Comparison of ENCODE assay signal across 25 mouse cellular contexts in the genomic region with DNA sequence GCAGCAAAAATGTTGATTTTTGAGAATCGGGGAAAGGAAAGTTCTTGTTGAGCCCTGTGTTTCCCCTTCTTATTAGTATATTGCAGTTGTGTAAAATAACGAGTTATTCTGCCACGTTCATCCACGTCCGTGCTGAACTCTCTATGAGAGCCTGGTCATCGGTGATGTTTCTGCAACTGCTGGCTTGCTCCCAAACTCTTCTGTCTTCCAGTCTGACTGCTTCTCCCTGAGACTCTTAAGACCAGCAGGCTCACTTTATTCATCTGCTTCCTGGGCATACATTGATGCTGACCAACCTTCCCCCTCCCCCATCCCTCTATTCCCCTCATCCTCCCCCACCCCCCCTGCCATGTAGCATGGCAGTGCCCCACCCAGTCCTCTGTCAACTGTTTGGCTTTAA.
DNase-seq lines count a peak whose midpoint lies in the region; ATAC-seq and TF ChIP-seq lines count a peak whose summit lies in the region.
"Had no signal": no experiment of that assay in that cellular context is flagged by ENCODE, and none has a peak within 500 bp of the region (broad histone marks: within the 10 kb centered on the region; RNA-seq: fewer than 3 reads in every experiment).

No protein-coding gene starts in this region.

- no peaks in the 10 kb centered on the region for H3K27me3 ChIP-seq in intestine, embryonic 14.5 days (replicated peaks; ENCODE audit: control insufficient read depth, insufficient read depth, low read length)
- H3K27me3 ChIP-seq in intestine, embryonic 15.5 days (replicated peaks) = no peaks in the 10 kb centered on the region
- H3K27me3 ChIP-seq in lung, postnatal 0 days (replicated peaks; ENCODE audit: insufficient read depth, low read length) = no peaks in the 10 kb centered on the region
- H3K27me3 ChIP-seq: embryonic facial prominence, embryonic 13.5 days; embryonic facial prominence, embryonic 15.5 days; Patski had no signal

- no peak for TF ChIP-seq EP300 in lung, postnatal 0 days (IDR thresholded peaks at IDR 0.05)

- no peak overlapping the region for H3K4me2 ChIP-seq in intestine, embryonic 14.5 days (ENCODE audit: low read length)
- H3K4me2 ChIP-seq in intestine, embryonic 15.5 days (replicated peaks) = no peak overlapping the region
- H3K4me2 ChIP-seq in lung, postnatal 0 days (replicated peaks; ENCODE audit: low read depth, low read length) = no peak overlapping the region
- H3K4me2 ChIP-seq: embryonic facial prominence, embryonic 13.5 days; embryonic facial prominence, embryonic 15.5 days; forebrain, embryonic 12.5 days had no signal

- TF ChIP-seq POLR2A in lung, adult 2 months (IDR thresholded peaks at IDR 0.05; ENCODE audit: borderline replicate concordance, extremely low read depth, low read depth, low read length) = no peak

- no peak overlapping the region for H3K4me3 ChIP-seq in intestine, embryonic 14.5 days (ENCODE audit: low read depth, low read length)
- no peak overlapping the region for H3K4me3 ChIP-seq in intestine, embryonic 15.5 days (replicated peaks)
- H3K4me3 ChIP-seq in lung, postnatal 0 days (ENCODE audit: low read depth, low read length) = no peak overlapping the region
- no peak overlapping the region for H3K4me3 ChIP-seq in lung, adult 2 months (replicated peaks; ENCODE audit: extremely low read depth, low read depth, low read length)
- H3K4me3 ChIP-seq: embryonic facial prominence, embryonic 13.5 days; embryonic facial prominence, embryonic 15.5 days; erythroblast, embryonic 14.5 days; forebrain, embryonic 10.5 days; forebrain, embryonic 12.5 days had no signal

- no peak for ATAC-seq in intestine, embryonic 14.5 days (replicated peaks; ENCODE audit: low FRiP score, low TSS enrichment, low read depth)
- ATAC-seq in intestine, embryonic 15.5 days = no peak
- ATAC-seq in lung, postnatal 0 days = no peak
- ATAC-seq: activated CD4-positive, CD25-positive, alpha-beta regulatory T cell, adult 4 months; forebrain, embryonic 14.5 days; forebrain, embryonic 16.5 days; Patski had no signal

- H3K9ac ChIP-seq in intestine, embryonic 14.5 days (ENCODE audit: low read length) = no peak overlapping the region
- no peak overlapping the region for H3K9ac ChIP-seq in intestine, embryonic 15.5 days
- H3K9ac ChIP-seq in lung, postnatal 0 days (replicated peaks; ENCODE audit: low read depth) = no peak overlapping the region
- H3K9ac ChIP-seq: embryonic facial prominence, embryonic 13.5 days; embryonic facial prominence, embryonic 15.5 days; forebrain, embryonic 12.5 days had no signal

- H3K27ac ChIP-seq in intestine, embryonic 14.5 days (ENCODE audit: low read depth) = no peak overlapping the region
- no peak overlapping the region for H3K27ac ChIP-seq in intestine, embryonic 15.5 days
- no peak overlapping the region for H3K27ac ChIP-seq in lung, postnatal 0 days (ENCODE audit: low read length)
- H3K27ac ChIP-seq: embryonic facial prominence, embryonic 13.5 days; embryonic facial prominence, embryonic 15.5 days; forebrain, embryonic 10.5 days; forebrain, embryonic 12.5 days had no signal

- 62% methylated on average over 6 of the region's 6 CpGs for WGBS in intestine, embryonic 14.5 days
- WGBS in intestine, embryonic 15.5 days = 61% methylated on average over 6 of the region's 6 CpGs
- WGBS in lung, postnatal 0 days = 68% methylated on average over 6 of the region's 6 CpGs
- WGBS in lung, adult 2 months = 43% methylated on average over 6 of the region's 6 CpGs

- DNase-seq in adrenal gland, postnatal 10 days = peak; percentile 27
- DNase-seq in adrenal gland, postnatal 14 days = no peak
- peak; percentile 50 for DNase-seq in intestine, embryonic 14.5 days (ENCODE audit: low spot score)
- peak; percentile 35 for DNase-seq in lung, postnatal 0 days (ENCODE audit: low spot score)
- DNase-seq in lung, adult 2 months = no peak
- DNase-seq in adipocyte (ENCODE audit: low spot score) = peak; percentile 9
- DNase-seq in layer of hippocampus, postnatal 36 days = no peak
- DNase-seq: adrenal gland, postnatal 25 days; cerebellum, adult 11 months; cerebellum, adult 18-20 months; cerebellum, adult 8-10 months; cerebellum, adult 9-11 months; cerebellum, postnatal 14 days; cerebellum, postnatal 36 days; embryo, embryonic 11 days had no signal

- no peaks in the 10 kb centered on the region for H3K36me3 ChIP-seq in intestine, embryonic 14.5 days (ENCODE audit: control insufficient read depth, insufficient read depth, low read length)
- no peaks in the 10 kb centered on the region for H3K36me3 ChIP-seq in intestine, embryonic 15.5 days
- no peaks in the 10 kb centered on the region for H3K36me3 ChIP-seq in lung, postnatal 0 days (ENCODE audit: insufficient read depth, low read length)
- H3K36me3 ChIP-seq: embryonic facial prominence, embryonic 13.5 days; embryonic facial prominence, embryonic 15.5 days; forebrain, embryonic 10.5 days; forebrain, embryonic 12.5 days had no signal

- H3K9me3 ChIP-seq in intestine, embryonic 14.5 days (ENCODE audit: control insufficient read depth, low read length) = no peaks in the 10 kb centered on the region
- no peaks in the 10 kb centered on the region for H3K9me3 ChIP-seq in intestine, embryonic 15.5 days
- no peaks in the 10 kb centered on the region for H3K9me3 ChIP-seq in lung, postnatal 0 days (ENCODE audit: low read length)
- H3K9me3 ChIP-seq: embryonic facial prominence, embryonic 13.5 days; embryonic facial prominence, embryonic 15.5 days; forebrain, embryonic 10.5 days; forebrain, embryonic 12.5 days had no signal

- peaks cover 13% of the 10 kb centered on the region for H3K4me1 ChIP-seq in intestine, embryonic 14.5 days (replicated peaks; ENCODE audit: control insufficient read depth, insufficient read depth, low read length)
- H3K4me1 ChIP-seq in intestine, embryonic 15.5 days (replicated peaks) = peaks cover 14% of the 10 kb centered on the region
- H3K4me1 ChIP-seq in lung, postnatal 0 days (ENCODE audit: insufficient read depth, low read depth, low read length) = no peaks in the 10 kb centered on the region
- 0 out of 2 replicates have a peak, but pooled peaks cover 2% of the 10 kb centered on the region for H3K4me1 ChIP-seq in lung, adult 2 months (ENCODE audit: control insufficient read depth, insufficient read depth, low read length)

- no peak for TF ChIP-seq CTCF in lung, postnatal 0 days (IDR thresholded peaks at IDR 0.05)
- TF ChIP-seq CTCF in lung, adult 2 months (IDR thresholded peaks at IDR 0.05; ENCODE audit: insufficient read depth, low read length) = no peak

Comparison
In these comparisons a context has a peak if more than half of its experiments do, and no peak if none do; other contexts are left out.
1. DNase-seq: peak in adrenal gland, postnatal 10 days (single experiment), intestine, embryonic 14.5 days (single experiment), lung, postnatal 0 days (single experiment) and adipocyte (single experiment); none in adrenal gland, postnatal 14 days (single experiment), lung, adult 2 months (single experiment) and layer of hippocampus, postnatal 36 days (0 of 2).